Mouse (Mus musculus): ENCODE results near the gene Tgfbi.

Tgfbi gene

DNA sequence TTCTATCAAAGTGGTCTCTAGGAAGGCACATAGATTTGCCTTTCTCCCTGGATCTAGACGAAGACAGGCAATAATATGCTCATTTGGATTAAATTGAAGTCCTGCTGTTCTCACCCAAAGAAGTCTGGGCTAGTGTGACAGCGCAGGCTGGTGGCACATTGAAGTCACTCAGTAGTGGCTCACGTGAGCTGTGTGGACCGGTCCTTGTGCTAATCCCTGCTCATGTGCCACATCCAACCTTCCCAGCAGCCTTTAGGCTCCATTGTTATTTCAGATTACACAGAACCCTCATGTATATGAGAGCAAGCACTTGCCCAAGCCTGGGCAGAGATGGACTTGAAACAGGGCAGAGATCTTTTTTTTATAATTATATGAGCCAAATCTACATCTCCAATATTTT, 12.0 kb upstream of the Tgfbi start:
- intact Hi-C loops (cut with DNase I): no loop called here

DNA sequence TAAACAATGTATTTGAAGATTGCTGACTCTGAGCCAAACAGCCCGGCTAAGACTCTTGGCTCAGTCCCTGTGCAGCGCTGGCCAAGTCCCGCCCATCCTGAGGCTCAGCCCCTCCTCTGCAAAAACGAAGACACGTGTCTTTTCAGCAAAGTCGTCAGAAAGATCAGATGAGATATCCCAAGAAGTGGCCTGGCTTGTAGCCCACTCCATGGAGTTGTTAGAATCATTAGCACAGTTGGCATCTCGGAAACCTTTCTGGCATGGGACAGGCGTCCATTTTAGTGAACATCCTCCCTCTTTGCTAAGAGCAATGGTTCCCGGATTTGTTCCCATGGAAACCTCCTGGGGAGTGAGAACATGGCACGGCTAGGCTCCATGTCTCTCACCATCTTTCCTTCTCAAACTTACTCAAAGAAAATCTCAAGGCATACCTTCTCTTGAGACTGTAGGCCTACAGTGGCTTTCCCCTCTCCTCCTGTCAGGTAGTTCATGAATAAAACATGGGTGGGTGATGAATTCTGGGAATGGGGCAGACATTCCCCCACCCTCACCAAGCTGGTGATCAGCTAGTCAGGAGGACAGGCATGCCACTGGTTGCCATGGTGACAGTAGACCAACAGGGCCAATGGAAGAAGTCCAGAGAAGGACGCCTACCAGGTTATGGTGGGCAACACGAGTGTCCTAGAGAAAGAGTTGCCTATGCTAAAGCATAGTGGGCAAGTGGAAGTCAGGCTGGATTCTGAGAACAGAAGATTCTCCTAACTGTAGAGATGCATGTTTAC, 11.3 kb upstream of the Tgfbi start:
- intact Hi-C loops (cut with DNase I): no loop called here

DNA sequence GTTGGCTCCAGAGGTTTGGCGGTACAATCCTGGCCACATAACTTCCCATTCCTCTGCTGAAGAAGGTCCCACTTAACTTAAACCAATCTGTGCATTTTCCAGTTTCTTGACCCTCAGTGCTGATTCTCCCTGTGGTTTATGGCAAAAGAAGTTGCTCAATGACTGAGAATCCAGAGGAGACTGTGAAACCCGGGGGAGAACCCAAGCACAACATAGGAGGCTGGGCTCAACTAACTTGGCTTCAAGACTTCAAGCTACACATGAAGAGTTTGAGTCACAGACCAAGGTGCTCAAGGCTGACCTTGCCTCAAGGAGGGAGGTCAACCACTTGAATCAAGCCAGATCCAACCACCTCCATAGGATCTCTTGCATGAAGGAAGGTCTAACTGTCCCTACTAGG, 9.8 kb upstream of the Tgfbi start:
- intact Hi-C loops (cut with DNase I): no loop called here

DNA sequence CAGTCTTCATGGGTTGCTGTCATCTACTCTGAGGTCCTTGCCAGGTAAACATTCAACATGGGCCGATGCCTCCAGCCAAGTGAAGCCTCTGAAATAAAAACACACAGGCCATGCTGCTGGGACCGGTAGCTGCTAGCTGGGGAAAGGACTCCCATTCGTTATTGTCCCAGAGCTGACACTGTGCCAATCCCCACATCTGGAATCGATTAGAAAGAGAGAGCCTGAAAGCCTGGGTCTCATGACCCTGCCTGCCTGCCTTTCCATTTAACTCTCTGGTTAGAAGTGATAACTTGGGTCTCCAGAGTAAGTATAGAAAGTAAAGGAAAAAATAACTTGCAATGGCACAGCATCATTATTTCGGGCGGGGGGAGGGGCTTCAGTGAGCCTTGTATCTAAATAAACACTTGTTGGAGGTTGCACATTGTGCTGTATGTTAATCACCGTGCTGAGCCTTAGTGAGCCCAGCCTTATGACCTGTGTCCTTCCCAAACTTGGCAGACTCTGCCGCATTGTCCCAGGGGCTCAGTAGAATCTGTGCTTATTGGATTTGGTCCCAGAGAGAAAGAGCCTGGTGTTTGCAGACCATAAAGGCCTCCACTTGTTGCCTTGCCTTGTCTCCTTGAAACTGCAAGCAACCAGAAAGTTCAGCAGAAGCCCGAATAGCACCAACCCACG, 9.0 kb upstream of the Tgfbi start:
- intact Hi-C loops (cut with DNase I): no loop called here

DNA sequence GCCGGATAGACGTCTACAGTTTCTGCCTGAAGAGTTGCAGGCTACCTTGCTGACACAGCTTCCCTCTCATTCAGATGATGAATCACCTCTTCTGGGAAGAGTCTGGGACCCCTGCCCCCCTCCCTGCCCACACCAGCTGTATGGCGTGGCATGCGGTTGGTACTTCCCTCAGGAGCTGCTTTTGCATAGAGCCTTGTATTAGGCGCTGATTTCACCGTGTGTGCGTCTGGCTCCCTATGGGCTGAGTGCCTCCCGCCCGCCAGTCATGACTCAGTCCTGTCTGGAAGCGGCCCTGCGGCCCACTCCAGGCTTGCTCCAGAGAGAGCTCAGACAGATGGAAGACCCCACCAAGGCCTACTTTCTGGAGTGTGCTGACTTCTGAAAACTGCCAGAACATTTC, 8.1 kb upstream of the Tgfbi start:
- intact Hi-C loops (cut with DNase I): no loop called here

DNA sequence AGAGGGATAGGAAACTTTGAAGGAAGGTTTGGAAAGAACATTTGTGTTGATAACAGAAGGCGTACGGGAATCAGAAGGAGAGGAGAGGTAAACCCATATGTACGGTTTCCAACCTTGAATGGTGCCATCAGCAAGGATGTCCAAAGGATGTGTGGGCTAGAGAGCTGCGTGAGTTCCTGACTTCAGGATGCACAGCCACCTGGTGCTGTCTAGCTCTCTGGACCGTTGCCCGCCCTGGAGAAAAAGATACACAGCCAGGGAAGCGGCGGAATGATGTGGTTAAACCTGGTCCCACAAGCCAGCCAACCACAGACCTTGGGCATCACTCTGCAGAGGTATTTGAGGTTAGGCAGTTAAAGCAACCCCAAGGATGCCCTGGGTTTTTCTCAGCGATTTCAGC, 3.8 kb upstream of the Tgfbi start:
- intact Hi-C loops (cut with DNase I): no loop called here

DNA sequence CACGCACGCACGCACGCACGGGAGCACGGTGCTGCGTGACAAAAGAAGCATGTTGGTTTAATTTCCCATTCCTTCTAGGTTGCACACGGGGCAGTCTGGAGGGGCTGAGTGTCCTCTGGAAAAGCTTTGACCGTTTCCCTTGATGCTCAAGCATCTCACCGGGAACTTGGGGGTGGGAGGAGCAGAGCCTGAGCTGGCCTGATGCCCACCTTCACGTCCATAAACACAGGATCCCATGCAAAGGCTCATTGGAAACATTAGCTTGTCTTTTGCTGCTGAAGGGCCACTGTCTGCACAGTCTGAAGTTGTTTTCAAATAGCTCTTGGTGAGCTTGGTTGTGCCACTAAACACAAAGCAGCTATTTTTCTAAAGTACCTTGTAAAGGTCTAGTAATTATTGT, 2.6 kb upstream of the Tgfbi start:
- intact Hi-C loops (cut with DNase I): no loop called here

DNA sequence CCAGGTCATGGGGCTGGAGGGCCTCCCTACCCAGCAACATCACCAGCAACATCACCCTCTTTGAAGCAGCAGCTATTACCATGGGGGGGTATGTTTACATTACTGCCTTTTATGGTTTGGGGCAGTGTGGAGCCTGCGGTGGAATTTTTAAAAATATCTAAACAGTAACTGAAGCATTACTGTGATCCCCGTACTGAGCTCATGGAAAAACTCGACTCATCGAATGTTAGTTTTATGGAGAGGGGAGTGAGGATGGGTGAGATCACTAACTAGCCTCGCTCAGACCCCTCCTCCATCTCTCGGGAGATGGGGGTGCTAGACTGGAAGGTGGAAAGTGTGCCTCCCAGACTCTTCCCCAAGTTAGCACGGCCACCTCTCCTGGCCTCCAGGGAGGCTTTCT, 2.1 kb upstream of the Tgfbi start:
- intact Hi-C loops (cut with DNase I): no loop called here

DNA sequence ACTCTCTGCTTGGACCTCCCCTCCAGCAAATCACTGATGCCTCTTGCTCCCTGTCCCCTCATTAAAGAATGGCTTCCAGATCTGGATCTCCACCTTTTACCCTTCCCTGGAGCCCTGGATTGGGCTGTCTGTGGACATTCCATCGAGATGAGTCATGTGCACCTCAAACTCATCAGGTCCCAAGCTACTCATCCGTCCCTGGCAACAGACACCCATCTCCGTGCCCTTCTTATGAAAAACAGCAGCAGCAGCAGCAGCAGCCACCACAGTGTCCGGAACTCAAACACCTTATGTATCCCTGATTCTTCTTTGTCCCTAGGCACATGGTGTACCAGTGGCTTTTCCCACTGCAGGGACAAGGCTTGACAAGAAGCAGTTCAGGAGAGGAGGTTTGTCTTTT, 1.5 kb upstream of the Tgfbi start:
- intact Hi-C loops (cut with DNase I): no loop called here

DNA sequence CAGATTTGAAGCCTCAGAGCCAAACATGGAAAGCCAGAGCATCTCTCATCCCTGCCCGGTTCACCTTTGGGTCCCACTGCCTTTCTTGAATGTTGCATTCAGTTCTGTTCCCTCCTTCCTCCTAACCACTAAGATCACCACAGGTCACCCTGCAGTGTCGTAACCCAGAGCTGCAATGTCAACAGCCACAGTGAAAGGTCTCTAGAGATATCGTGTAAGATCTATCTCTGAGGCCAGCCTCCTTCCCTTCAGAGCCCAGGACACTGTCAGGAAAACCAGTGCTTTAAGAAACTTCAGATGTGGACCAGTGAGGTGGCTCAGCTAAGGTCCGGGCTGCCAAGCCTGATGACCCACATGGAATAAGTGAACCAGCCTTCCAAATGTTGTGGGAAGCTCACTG, 1.8 kb downstream of the Tgfbi start:
- intact Hi-C loops (cut with DNase I): no loop called here

DNA sequence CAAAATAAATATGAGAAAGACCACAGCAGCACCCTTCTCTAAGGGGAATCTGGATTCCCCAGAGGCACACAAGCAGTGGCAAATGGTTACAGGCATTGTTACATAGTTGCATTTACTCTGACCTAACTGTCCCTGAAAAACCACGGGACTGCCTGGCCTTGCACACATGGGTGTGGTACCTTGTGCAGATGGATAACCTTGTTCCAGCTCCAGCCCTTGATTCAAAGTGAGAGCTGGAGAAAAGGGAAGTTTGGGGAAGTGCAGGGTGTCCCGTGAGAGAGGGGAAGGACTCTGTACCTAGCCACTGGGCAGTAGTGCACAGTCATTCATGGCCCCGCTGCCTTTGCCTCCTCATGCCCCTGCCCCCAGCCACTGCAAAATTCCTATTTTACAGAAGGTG, 2.4 kb downstream of the Tgfbi start:
- intact Hi-C loops (cut with DNase I): no loop called here

DNA sequence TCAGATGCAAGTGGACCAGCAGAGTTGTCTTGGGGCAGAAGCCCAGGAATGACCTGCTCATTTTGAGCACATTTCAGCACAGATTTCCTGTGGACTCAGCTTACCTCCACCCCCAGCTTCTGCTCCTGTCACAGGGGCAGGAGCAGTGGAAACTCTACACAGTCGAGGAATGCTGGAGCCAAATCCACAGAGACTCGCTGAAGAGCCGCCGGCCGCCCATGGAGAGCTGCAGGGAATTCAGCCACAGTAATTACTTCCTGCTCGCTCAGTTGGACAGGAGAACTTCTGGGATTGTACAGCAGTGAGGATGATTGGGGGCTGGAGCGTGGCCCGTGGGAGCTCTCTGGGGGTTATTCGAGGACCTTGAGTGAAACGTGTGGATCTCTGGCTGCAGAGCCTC, 3.0 kb downstream of the Tgfbi start:
- intact Hi-C loops (cut with DNase I): no loop called here

DNA sequence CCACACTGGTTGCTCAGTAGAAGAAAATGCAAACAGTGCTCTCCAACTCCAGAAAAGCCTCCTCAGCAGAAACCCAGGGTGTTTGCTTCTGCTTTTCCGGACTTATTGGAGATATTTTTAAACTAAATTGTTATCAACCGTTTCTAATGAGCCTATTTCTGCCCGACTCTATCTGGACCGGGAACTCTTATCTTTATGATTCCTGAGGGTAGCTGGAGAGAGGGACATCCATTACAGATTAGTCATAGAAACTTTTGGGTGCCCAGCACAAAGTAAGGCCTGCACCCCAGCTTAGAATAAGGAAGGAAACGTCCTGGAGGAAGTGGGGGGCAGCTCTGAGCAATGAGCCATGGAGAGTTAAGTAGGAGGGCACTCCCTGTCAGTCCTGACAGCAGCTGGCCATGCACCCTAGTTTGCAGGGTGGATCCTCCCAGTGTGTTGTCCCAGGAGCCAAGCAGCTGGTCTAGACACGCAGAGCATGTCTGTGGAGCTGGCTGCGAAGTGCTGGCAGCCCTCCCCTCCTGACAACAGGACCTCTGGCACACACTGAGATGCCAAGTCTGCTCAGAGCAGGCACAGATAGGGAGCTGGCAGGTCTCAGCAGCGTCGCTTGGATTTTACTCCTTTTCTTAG, 4.2 kb downstream of the Tgfbi start:
- intact Hi-C loops (cut with DNase I): no loop called here

DNA sequence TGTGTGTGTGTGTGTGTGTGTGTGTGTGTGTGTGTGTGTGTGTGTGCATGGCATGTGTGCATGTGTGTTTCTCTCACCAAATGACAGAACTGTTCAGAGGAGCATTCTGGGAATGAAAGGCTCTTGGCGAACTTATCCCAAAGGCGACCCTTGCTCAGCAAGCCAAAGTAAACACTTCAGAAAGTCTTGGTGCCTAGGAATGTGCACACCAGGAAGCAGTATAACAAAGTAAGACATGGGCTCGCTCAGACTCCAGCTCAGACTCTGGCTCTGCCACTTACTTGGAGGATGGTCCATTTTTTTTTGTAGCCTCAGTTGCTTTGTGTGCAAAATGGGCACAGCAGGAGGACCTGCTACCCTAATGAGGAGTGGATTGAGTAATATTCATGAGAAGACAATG, 5.4 kb downstream of the Tgfbi start:
- intact Hi-C loops (cut with DNase I): no loop called here

DNA sequence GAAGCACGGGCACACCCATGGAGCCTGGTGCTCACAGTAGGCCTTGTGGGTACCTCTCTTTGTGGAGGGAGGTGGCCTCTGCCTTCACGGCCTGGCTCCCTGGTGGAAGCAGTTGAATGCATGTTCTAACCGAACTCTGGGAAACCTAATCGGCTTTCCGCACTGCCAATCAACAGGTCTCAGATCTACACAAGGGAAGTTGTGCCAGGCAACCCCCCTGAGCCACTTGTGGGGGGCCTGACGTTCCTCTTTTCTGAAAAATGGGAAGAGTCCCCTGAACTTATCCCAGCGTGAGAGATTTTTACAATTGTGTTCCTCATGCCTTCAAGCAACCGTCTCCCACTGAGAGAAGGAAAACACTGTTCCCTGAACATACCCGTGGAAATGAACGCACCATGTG, 5.9 kb downstream of the Tgfbi start:
- intact Hi-C loops (cut with DNase I): no loop called here

DNA sequence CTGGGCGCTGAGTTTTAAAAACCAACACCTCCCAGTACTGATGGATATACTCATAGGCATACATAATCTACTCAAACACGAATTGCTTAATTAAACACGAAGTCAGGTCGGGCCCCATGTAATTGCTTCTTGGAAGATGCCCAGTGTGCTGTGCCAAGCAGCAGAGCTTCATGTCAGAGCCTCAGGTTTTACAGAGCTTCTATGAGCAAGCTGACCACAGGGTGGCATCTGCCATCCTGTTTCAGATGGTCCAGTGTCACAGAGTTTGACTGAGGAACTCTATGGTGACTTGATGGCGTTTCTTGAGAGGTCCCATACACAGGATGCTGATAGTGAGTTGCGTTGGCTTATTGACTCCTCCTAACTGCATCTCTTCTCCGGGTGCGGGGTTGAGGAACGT, 6.5 kb downstream of the Tgfbi start:
- intact Hi-C loops (cut with DNase I): no loop called here

DNA sequence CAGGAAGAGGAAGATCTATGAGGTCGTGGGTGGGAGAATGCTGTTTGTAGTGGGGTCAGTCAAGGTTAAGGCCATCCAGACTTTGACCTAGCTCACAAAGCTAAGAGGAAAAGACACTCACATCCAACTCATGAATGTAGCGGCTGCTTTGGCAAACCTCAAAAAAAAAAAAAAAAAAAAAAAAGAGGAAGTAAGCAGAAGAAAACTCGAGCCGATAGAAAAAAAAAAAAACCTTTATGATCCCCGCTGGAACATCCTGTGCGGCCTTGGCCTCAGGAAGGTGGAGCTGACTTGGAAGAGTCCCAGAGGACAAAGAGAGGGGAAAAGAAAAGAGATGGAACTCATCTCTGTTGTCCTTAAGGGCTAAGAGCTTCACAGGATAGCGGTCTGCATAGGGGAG, 7.1 kb downstream of the Tgfbi start:
- intact Hi-C loops (cut with DNase I): no loop called here

DNA sequence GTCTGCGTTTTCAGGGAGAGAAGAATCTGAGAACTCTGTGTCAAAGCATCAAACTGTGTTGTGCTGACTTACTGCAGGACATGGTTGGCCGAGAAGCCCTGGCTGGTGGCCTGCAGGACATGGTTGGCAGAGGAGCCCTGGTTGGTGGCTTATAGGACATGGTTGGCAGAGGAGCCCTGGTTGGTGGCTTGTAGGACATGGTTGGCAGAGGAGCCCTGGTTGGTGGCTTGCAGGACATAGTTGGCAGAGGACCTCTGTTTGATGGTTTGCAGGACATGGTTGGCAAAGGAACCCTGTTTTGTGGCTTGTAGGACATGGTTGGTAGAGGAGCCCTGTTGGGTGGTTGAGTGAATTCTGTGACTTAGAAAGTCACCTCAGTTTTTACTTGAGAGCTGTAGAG, 7.9 kb downstream of the Tgfbi start:
- intact Hi-C loops (cut with DNase I): no loop called here

DNA sequence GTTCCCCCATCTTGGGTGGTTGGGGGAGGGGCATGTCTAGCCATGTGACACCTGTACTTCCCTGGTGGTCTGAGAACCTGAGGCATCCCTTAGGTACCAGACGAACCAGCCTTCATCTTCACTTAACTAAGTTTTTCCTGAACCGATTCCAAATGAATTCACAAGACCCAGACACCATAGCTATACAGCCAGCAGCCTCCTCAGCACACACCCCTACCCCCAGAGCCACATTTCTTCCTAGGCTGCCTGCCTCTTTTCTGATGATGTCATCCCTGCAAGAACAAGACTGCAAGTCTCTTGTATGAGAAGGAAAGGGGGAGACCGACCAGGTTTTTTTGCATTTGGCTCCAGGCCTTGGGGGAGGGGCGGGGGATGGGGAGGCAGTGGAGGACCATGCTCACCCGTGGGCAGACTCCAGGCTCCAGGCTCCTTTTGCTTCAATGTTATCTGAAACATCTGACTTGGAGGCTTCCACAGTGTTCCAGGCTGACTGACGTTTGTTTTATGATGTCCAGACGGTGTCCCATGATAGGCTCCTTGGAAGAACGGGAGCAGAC, 13.0 kb downstream of the Tgfbi start:
- intact Hi-C loops (cut with DNase I): no loop called here

DNA sequence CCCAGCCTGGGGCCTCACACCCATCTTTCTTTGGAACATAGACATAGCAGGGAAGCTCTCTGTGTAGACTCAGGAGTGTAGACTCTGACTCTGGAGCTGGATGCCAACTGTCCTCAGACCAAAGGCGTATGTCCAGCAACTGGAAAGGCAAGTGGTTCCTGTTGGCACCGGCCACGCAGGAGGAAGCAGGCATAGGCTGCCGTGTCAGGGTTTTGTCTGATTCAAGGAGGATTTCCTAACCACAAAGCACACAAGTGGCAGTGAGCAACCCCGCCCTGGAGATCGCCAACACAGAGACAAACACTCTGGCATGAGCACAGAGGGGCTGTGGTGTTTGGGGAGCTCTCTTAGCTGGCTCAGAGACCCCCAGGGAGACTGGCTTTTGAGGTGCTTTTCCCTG, 17.2 kb downstream of the Tgfbi start:
- intact Hi-C loops (cut with DNase I): no loop called here

DNA sequence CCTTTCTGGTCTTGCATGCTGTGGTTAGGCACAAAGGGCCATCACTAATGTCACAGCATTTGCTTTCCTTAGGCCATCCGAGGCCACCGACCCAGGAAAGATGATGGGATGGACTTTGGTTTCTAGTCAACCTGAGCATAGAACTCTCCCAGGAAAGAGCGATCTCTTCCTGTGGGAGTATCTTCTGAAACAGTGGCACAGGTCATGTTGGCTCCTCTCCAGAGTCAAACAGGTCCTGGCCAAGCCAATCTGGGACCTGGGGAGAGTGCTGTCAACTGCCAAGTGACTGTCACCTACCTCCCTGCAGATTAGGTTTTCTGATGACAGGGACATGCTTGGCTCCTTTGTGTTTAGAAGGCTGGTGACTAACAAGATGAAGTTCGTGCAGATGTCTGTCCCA, 20.8 kb downstream of the Tgfbi start:
- intact Hi-C loops (cut with DNase I): no loop called here

DNA sequence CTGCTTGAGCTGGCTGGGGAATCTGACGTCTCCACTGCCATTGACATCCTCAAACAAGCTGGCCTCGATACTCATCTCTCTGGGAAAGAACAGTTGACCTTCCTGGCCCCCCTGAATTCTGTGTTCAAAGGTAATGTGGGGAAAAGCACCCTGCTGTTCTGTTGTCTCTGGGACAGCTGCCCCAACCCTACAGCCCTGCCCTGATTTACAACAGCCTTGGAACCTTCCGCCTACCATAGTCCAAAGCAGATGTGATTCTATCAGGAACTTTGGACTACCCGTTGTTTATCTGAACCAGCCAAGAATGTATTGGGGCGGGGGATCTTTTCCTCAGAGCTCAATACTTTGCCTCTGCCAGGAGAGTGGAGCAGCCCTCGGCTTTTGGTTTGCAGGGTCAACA, 21.2 kb downstream of the Tgfbi start:
- intact Hi-C loops (cut with DNase I): no loop called here

DNA sequence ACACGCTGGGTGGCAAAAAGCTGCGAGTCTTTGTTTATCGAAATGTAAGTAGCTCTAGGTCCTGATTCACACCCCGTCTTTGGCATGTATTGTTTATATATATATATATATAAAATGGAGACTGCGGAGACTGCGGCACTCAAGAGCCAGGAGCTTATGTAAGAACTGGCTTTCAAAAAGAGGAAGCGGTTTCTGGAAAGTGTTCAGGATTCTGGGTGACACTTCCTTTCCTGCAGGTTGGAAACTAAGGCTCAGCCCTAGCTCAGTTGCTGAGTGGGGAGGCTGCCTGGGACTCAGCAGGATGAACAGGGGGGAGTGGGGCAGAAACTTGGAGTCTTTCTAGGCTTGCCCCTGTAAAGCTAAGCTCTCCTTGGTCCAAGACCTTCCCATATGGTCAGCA, 22.0 kb downstream of the Tgfbi start:
- intact Hi-C loops (cut with DNase I): no loop called here

Measured in adrenal gland (tissue).